Mouse (Mus musculus) gastrocnemius, postnatal 4 days (tissue): ENCODE results near the gene Defb25. TPM values are rescaled to one million over a fixed set of nuclear protein-coding genes. Genes with fewer than 3 reads are reported as not detected.

Source experiments
- DNase-seq, 2 experiments: peaks; one replicate each; pipeline ENCODE4 v3.0.0; 2021 to 2022; ENCODE audit warnings: low spot score in 2 of 2, mixed read lengths in 2 of 2
- total RNA-seq, 2 experiments: library from RNA; stranded (reverse); gene quantifications; 2 replicates each; pipeline ENCODE4 v1.2.3; 2021

The Defb25 gene
- total RNA-seq, 2 experiments from 2014 or later, result 2.2 to 5.5 TPM

DNA sequence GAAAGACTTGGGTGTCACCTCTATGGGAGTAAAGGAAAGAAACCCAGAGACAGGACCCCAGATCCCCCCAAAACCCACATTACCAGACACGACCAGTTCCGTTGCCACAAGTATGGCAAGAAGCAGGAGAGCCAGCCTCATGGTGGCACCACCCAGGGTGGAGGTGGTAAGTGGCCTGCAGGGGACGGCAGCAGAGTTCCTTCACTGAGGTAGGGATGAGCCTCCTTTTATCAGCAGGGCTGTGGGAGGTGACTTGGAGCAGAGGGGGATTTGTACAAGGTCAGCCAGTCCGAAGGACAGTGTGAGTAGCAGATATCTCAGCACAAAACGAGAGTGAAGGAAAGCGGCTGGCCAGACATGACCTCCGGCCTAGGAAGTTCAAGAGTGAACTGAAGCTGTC is 42.7 kb downstream of the Defb25 start, which contains the start of gene Defb19:
Defb19 (minus strand) TSS at position 206 of the 400 bp plus-strand sequence.
- no peak for DNase-seq

DNA sequence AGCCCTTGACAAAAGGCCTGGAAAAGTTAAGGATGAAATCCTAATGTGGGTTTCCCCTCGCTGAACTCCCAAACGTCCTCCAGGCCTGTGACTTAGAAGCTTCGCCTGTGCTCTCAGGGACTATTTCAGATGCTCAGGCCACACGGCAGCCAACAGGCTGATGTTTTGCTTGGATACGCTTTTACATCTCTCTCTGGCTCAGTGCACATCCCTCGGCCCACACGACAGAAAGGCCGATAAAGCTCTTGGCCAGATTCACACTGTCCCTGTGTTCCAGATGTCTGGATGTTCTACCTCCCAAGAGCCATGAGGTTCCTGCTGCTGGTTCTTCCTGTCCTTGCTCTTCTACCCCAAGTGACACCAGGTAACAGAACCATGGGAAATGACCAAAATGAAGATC is 49.4 kb downstream of the Defb25 start:
- DNase-seq, result no peak

Other genes starting within 250 kb of the Defb25 start
- under 1 TPM in 1 of 2 experiments, not detected in 1; 0.23 TPM for gene Nrsn2, start 246.4 kb downstream of the Defb25 start, total RNA-seq
- gene Sox12, start 225.0 kb downstream of the Defb25 start, total RNA-seq, result 10 to 100 TPM; 17.6 TPM
- 10 to 100 TPM; 12.3 to 13.6 TPM for gene Zcchc3, start 208.0 kb downstream of the Defb25 start, total RNA-seq
- under 1 TPM; 0.15 to 0.18 TPM for gene 6820408C15Rik, start 207.5 kb downstream of the Defb25 start, total RNA-seq
- not detected for gene Defb23, start 158.4 kb downstream of the Defb25 start, total RNA-seq
- not detected for gene Defb20, start 146.0 kb downstream of the Defb25 start, total RNA-seq
- not detected for gene Defb22, start 132.9 kb downstream of the Defb25 start, total RNA-seq
- not detected for gene Defb26, start 111.4 kb downstream of the Defb25 start, total RNA-seq
- gene Defb28, start 104.8 kb downstream of the Defb25 start, total RNA-seq, result not detected
- gene Defb29, start 83.0 kb downstream of the Defb25 start, total RNA-seq, result not detected
- not detected for gene Gm17416, start 53.7 kb downstream of the Defb25 start, total RNA-seq
- not detected for gene Defb21, start 50.3 kb downstream of the Defb25 start, total RNA-seq
- not detected for gene Defb19, start 42.7 kb downstream of the Defb25 start, total RNA-seq
- gene Defb45, start 23.7 kb downstream of the Defb25 start, total RNA-seq, result not detected
- gene Defb36, start 18.7 kb downstream of the Defb25 start, total RNA-seq, result not detected
- 10 to 100 TPM; 15.1 to 16.2 TPM for gene Rem1, start 3.9 kb upstream of the Defb25 start, total RNA-seq
- gene H13, start 46.4 kb upstream of the Defb25 start, total RNA-seq, result 10 to 100 TPM; 84.8 to 88.2 TPM
- gene Mcts2, start 64.0 kb upstream of the Defb25 start, total RNA-seq, result 10 to 100 TPM; 16.4 to 20.2 TPM
- gene Id1, start 113.2 kb upstream of the Defb25 start, total RNA-seq, result 10 to 100 TPM; 27.7 to 29.4 TPM
- gene Cox4i2, start 131.1 kb upstream of the Defb25 start, total RNA-seq, result 1 to 10 TPM; 4.9 to 5.6 TPM
- 10 to 100 TPM; 24.5 to 29.2 TPM for gene Bcl2l1, start 208.7 kb upstream of the Defb25 start, total RNA-seq
- gene Tpx2, start 224.9 kb upstream of the Defb25 start, total RNA-seq, result 10 to 100 TPM; 22.2 to 24.0 TPM